Mouse (Mus musculus): ENCODE data around the gene Fyn. TPM values are rescaled to one million over a fixed set of nuclear protein-coding genes. Genes with fewer than 3 reads are reported as not detected.

Gene Fyn
- polyA plus RNA-seq, 1 experiment = 29.2 TPM

GRCm38 (mm10) chr10:39470321-39470720, 101.7 kb downstream of the Fyn start:
- DNase-seq = no peak
- 81% methylated on average over 7 of the region's 7 CpGs for WGBS
- Histone ChIP-seq H3K4me1 (ENCODE audit: control insufficient read depth, insufficient read depth, low read length) (peaks cover 8% of the 10 kb centered on the region; the same call in 1 of the 2 replicates), H3K4me3 (replicated peaks; ENCODE audit: extremely low read depth, low read depth, low read length) (no peak overlapping the region)
- TF ChIP-seq POLR2A (IDR thresholded peaks at IDR 0.05; ENCODE audit: borderline replicate concordance, extremely low read depth, low read depth, low read length) (no peak), CTCF (IDR thresholded peaks at IDR 0.05; ENCODE audit: insufficient read depth, low read length) (no peak)

- H3K4me3 ChIP-seq (replicated peaks; ENCODE audit: extremely low read depth, low read depth, low read length) = no peak overlapping the region
- 79% methylated on average over 7 of the region's 7 CpGs for WGBS
These were observed 102.5 kb downstream of the Fyn start for GRCm38 (mm10) chr10:39471040-39471713.

GRCm38 (mm10) chr10:39471714-39472531, 103.3 kb downstream of the Fyn start:
- Histone ChIP-seq H3K4me3 (replicated peaks; ENCODE audit: extremely low read depth, low read depth, low read length) (no peak overlapping the region), H3K4me1 (ENCODE audit: control insufficient read depth, insufficient read depth, low read length) (peaks cover 8% of the 10 kb centered on the region; the same call in 1 of the 2 replicates)
- 28% methylated on average over 15 of the region's 15 CpGs for WGBS
- DNase-seq = no peak
- TF ChIP-seq POLR2A (IDR thresholded peaks at IDR 0.05; ENCODE audit: borderline replicate concordance, extremely low read depth, low read depth, low read length) = no peak
- TF ChIP-seq CTCF (IDR thresholded peaks at IDR 0.05; ENCODE audit: insufficient read depth, low read length) = no peak

More at GRCm38 (mm10) chr10:39471040-39471713, 102.5 kb downstream of the Fyn start:
- no peak for DNase-seq
- no peak for TF ChIP-seq POLR2A (IDR thresholded peaks at IDR 0.05; ENCODE audit: borderline replicate concordance, extremely low read depth, low read depth, low read length)
- no peak for TF ChIP-seq CTCF (IDR thresholded peaks at IDR 0.05; ENCODE audit: insufficient read depth, low read length)
- peaks cover 8% of the 10 kb centered on the region; the same call in 1 of the 2 replicates for H3K4me1 ChIP-seq (ENCODE audit: control insufficient read depth, insufficient read depth, low read length)

- Histone ChIP-seq H3K4me3 (replicated peaks; ENCODE audit: extremely low read depth, low read depth, low read length) (no peak overlapping the region), H3K4me1 (ENCODE audit: control insufficient read depth, insufficient read depth, low read length) (peaks cover 8% of the 10 kb centered on the region; the same call in 1 of the 2 replicates)
- no peak for DNase-seq
- WGBS = 49% methylated on average over 7 of the region's 7 CpGs
- no peak for TF ChIP-seq POLR2A (IDR thresholded peaks at IDR 0.05; ENCODE audit: borderline replicate concordance, extremely low read depth, low read depth, low read length)
- no peak for TF ChIP-seq CTCF (IDR thresholded peaks at IDR 0.05; ENCODE audit: insufficient read depth, low read length)
These were observed 104.3 kb downstream of the Fyn start for GRCm38 (mm10) chr10:39472923-39473322.

- Histone ChIP-seq H3K4me1 (ENCODE audit: control insufficient read depth, insufficient read depth, low read length) (no peaks in the 10 kb centered on the region), H3K4me3 (replicated peaks; ENCODE audit: extremely low read depth, low read depth, low read length) (no peak overlapping the region)
- no peak for DNase-seq
- 81% methylated on average over 1 of the region's 1 CpGs for WGBS
- TF ChIP-seq POLR2A (IDR thresholded peaks at IDR 0.05; ENCODE audit: borderline replicate concordance, extremely low read depth, low read depth, low read length) (no peak), CTCF (IDR thresholded peaks at IDR 0.05; ENCODE audit: insufficient read depth, low read length) (no peak)
These were observed 110.7 kb downstream of the Fyn start for GRCm38 (mm10) chr10:39479361-39479760.

GRCm38 (mm10) chr10:39484382-39484826, 115.7 kb downstream of the Fyn start:
- no peak for TF ChIP-seq CTCF (IDR thresholded peaks at IDR 0.05; ENCODE audit: insufficient read depth, low read length)
- no peak for TF ChIP-seq POLR2A (IDR thresholded peaks at IDR 0.05; ENCODE audit: borderline replicate concordance, extremely low read depth, low read depth, low read length)
- H3K4me3 ChIP-seq (replicated peaks; ENCODE audit: extremely low read depth, low read depth, low read length) = no peak overlapping the region
- WGBS = 46% methylated on average over 8 of the region's 8 CpGs
- DNase-seq = no peak
- H3K4me1 ChIP-seq (ENCODE audit: control insufficient read depth, insufficient read depth, low read length) = 0 out of 2 replicates have a peak, but pooled peaks cover 2% of the 10 kb centered on the region

- H3K4me1 ChIP-seq (ENCODE audit: control insufficient read depth, insufficient read depth, low read length) = 0 out of 2 replicates have a peak, but pooled peaks cover 2% of the 10 kb centered on the region
These were observed 116.2 kb downstream of the Fyn start for GRCm38 (mm10) chr10:39484892-39485291.

GRCm38 (mm10) chr10:39485939-39486338, 117.3 kb downstream of the Fyn start:
- no peak for DNase-seq
- TF ChIP-seq CTCF (IDR thresholded peaks at IDR 0.05; ENCODE audit: insufficient read depth, low read length) (no peak), POLR2A (IDR thresholded peaks at IDR 0.05; ENCODE audit: borderline replicate concordance, extremely low read depth, low read depth, low read length) (no peak)
- 73% methylated on average over 4 of the region's 4 CpGs for WGBS
- Histone ChIP-seq H3K4me1 (ENCODE audit: control insufficient read depth, insufficient read depth, low read length) (peaks cover 5% of the 10 kb centered on the region; the same call in 1 of the 2 replicates), H3K4me3 (replicated peaks; ENCODE audit: extremely low read depth, low read depth, low read length) (no peak overlapping the region)

More at GRCm38 (mm10) chr10:39484892-39485291, 116.2 kb downstream of the Fyn start:
- TF ChIP-seq CTCF (IDR thresholded peaks at IDR 0.05; ENCODE audit: insufficient read depth, low read length) = no peak
- TF ChIP-seq POLR2A (IDR thresholded peaks at IDR 0.05; ENCODE audit: borderline replicate concordance, extremely low read depth, low read depth, low read length) = no peak
- WGBS = 60% methylated on average over 6 of the region's 6 CpGs
- H3K4me3 ChIP-seq (replicated peaks; ENCODE audit: extremely low read depth, low read depth, low read length) = no peak overlapping the region
- DNase-seq = no peak

Measured in lung, adult 2 months (tissue).